Mouse (Mus musculus) heart, embryonic 16.5 days (tissue): ENCODE data around the gene Dsn1. TPM values are rescaled to one million over a fixed set of nuclear protein-coding genes. Genes with fewer than 3 reads are reported as not detected.

Experiments used
- ATAC-seq: fragments of 200-750 bp; cut with Nextera tagmentation; replicated peaks from 2 replicates; pipeline ENCODE4 v1.8.0; 2017; ENCODE audit warnings: moderate number of reproducible peaks; ENCODE audit not compliant: insufficient read depth, low FRiP score; ENCODE audit errors: extremely low read depth
- H3K27ac ChIP-seq: fragments of 300-500 bp; sonication (generic); 2 replicates; pipeline ENCODE4 v1.5.1; 2014; ENCODE audit warnings: mild to moderate bottlenecking, low read length, control low read depth, moderate library complexity
- H3K27me3 ChIP-seq: fragments of 300-500 bp; sonication (generic); 2 replicates; pipeline ENCODE4 v1.6.1; 2014; ENCODE audit warnings: low read length, mixed read lengths; ENCODE audit not compliant: control insufficient read depth, insufficient read depth
- H3K36me3 ChIP-seq: fragments of 300-500 bp; sonication (generic); 2 replicates; pipeline ENCODE4 v1.6.1; 2014; ENCODE audit not compliant: control insufficient read depth, insufficient read depth
- H3K4me1 ChIP-seq: fragments of 300-500 bp; sonication (generic); 2 replicates; pipeline ENCODE4 v1.6.1; 2014; ENCODE audit warnings: low read length, mixed read lengths; ENCODE audit not compliant: control insufficient read depth, insufficient read depth
- H3K4me2 ChIP-seq: fragments of 300-500 bp; sonication (generic); 2 replicates; pipeline ENCODE4 v1.6.1; 2014; ENCODE audit warnings: low read depth, mild to moderate bottlenecking, control low read depth, low read length
- H3K4me3 ChIP-seq: fragments of 300-500 bp; sonication (generic); 2 replicates; pipeline ENCODE4 v1.5.1; 2014; ENCODE audit warnings: mild to moderate bottlenecking, control low read depth, low read length
- H3K9ac ChIP-seq: fragments of 300-500 bp; sonication (generic); 2 replicates; pipeline ENCODE4 v1.6.1; 2014; ENCODE audit warnings: low read length, control low read depth
- H3K9me3 ChIP-seq: fragments of 300-500 bp; sonication (generic); replicated peaks from 2 replicates; pipeline ENCODE4 v1.6.1; 2016; ENCODE audit warnings: low read length; ENCODE audit not compliant: control insufficient read depth
- WGBS: fragments of 180-500 bp; shearing (Covaris S2); extraction: QIAGEN DNeasy Blood & Tissue Kit; methylation state at CpG from one replicate; pipeline ENCODE4 v1.1.7; 2014; 5-methylcytosine and 5-hydroxymethylcytosine counted together
- polyA plus RNA-seq: library from polyadenylated mRNA; unstranded; fragments of >200 nt; fragmentation: Nextera tagmentation; extraction: Ambion mirVana; gene quantifications from 2 replicates; pipeline ENCODE4 v1.2.1, GENCODE M21; 2015

The Dsn1 gene
- polyA plus RNA-seq: 31.1 and 34.5 TPM in 2 replicates

DNA sequence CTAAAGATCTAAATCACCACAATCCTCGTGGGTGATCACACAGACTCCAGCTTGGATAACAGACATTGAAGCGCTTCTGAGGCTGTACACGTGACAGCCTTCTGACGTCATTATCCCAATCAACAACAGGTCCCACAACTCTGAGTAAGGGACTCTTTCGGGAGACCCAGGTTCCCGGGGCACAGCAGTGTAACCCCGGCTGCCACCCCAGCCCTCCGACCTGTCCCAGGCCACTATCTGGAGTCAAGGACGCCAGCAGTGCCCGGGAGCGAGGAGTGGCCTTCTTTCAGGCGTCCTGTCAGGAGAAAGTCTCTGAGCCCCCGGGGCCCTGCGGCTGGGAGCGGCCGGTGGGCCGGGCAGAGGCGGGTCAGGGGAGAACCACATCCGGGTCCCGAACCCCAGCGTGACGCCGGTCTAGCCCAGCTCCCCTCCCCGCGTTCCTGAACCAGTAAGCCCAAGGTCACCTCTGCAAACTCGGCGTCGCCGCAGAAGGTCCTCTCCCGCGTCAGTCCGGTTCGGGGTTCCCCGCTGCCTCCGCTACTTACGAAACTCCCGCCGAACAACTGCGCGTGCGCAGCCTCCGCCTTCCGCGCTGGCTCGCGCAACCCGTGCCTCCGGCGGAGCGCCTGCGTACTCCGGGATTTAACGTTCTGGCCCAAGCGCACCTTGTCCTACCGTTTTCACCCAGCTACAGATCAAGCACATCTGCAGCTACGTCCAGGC, at the start of gene Dsn1:
TSS of gene Dsn1 (minus strand) at position 644 of the 723 bp plus-strand sequence.
- Histone ChIP-seq H3K9ac (peak within 1 kb of the TSS; percentile 88), H3K36me3 (peaks cover 4% of the 10 kb centered on the region; the same call in 1 of the 2 replicates), H3K4me1 (peaks cover 16% of the 10 kb centered on the region), H3K27ac (peak within 1 kb of the TSS; percentile 87), H3K27me3 (no peaks in the 10 kb centered on the region), H3K9me3 (no peaks in the 10 kb centered on the region), H3K4me2 (peak within 1 kb of the TSS; percentile 87), H3K4me3 (peak within 1 kb of the TSS; percentile 77)
- peak; percentile 81 for ATAC-seq
- WGBS: under 1% methylated on average over 56 of the region's 56 CpGs

DNA sequence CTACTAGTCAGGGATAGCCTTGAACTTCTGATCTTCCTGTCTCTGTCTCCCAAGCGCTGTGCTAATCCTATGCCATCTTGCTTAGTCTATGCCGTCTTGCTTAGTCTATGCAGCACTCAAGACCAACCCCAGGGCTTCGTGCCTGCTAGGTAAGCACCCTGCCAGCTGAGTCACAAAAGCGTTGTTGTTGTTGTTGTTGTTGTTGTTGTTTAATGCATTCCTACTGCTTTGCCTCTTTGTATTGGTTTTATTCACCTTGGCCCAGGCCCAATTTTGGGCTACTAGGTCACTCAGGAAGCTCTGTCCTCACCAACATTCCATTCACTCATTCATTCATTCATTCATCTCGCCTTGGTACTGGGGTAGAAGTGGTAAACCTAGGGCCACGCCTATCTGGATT, 48.8 kb upstream of the Dsn1 start:
- H3K36me3 ChIP-seq: peaks cover 16% of the 10 kb centered on the region
- no peak for ATAC-seq
- H3K4me3 ChIP-seq: no peak overlapping the region
- H3K4me1 ChIP-seq: peaks cover 45% of the 10 kb centered on the region
- no peaks in the 10 kb centered on the region for H3K9me3 ChIP-seq
- no peaks in the 10 kb centered on the region for H3K27me3 ChIP-seq
- H3K27ac ChIP-seq: peak overlapping the region; percentile 88
- H3K9ac ChIP-seq: no peak overlapping the region
- 90% methylated on average over 6 of the region's 6 CpGs for WGBS
- H3K4me2 ChIP-seq: no peak overlapping the region

DNA sequence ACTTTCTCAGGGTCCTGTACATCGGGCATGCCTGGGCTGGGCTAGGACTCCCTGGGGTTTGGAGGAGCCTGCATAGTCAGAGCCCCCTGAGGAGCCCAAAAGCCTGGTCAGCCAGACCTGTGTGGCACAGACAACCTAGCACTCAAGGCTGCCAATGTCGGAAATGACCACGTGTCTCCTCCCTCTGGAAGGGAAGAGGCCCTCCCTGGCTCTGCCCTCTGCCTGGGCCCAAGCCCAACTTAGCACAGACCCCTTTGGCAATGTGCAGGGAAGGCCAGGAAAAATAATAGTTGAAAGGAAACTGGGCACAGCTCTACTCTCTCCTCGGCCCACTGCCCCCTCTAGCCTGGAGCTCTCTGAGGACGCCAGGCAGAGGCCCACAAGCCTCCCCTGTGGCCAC, 47.9 kb upstream of the Dsn1 start:
- H3K4me2 ChIP-seq: no peak overlapping the region
- H3K27ac ChIP-seq: peak overlapping the region; percentile 88
- H3K36me3 ChIP-seq: peaks cover 16% of the 10 kb centered on the region
- H3K9ac ChIP-seq: peak overlapping the region; percentile 59
- 36% methylated on average over 5 of the region's 5 CpGs for WGBS
- H3K4me1 ChIP-seq: peaks cover 45% of the 10 kb centered on the region
- peak; percentile 63 for ATAC-seq
- H3K4me3 ChIP-seq: no peak overlapping the region
- no peaks in the 10 kb centered on the region for H3K9me3 ChIP-seq
- H3K27me3 ChIP-seq: no peaks in the 10 kb centered on the region

DNA sequence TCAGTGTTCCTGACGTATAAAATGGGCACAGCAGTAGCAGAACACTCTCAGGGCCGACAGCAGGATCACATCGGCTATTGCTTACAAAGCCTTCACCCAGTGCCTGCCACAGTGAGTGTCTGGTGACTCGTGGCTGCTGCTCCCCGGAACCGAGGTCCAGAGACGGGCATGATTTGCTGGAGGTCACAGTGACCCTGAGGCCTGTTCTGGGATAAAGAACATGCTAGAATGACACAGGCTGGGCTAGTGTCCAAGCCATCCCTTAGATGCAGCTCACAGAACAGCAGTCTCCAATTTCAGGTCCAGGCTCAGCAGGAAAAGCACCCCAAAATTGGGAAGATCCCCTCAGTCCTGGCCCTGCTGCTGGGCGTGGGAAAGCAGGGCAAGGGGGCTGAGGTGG, 47.3 kb upstream of the Dsn1 start:
- H3K36me3 ChIP-seq: peaks cover 15% of the 10 kb centered on the region
- peak overlapping the region; percentile 59 for H3K9ac ChIP-seq
- 53% methylated on average over 8 of the region's 8 CpGs for WGBS
- ATAC-seq: 0 out of 2 replicates have a peak, but pooled peaks have one; percentile 4
- peak overlapping the region; percentile 88 for H3K27ac ChIP-seq
- peaks cover 47% of the 10 kb centered on the region for H3K4me1 ChIP-seq
- H3K4me2 ChIP-seq: no peak overlapping the region
- no peak overlapping the region for H3K4me3 ChIP-seq
- no peaks in the 10 kb centered on the region for H3K9me3 ChIP-seq
- no peaks in the 10 kb centered on the region for H3K27me3 ChIP-seq

DNA sequence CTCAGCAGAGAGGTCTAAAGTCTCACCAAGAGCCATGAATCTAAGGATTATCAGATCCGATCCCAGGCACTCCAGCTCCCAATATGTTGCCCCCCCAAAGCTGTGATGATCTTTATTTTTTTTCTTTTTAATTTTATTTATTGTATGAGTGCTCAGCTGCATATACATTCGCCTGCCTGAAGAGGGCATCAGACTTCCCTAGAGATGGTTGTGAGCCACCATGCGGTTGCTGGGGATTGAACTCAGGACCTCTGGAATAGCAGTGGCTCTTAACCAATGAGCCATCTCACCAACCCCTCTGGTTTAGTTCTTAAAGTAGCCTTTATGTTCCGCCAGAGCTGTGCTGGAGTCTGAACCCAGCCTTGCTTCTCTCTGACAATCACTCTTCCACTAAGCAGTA, 46.8 kb upstream of the Dsn1 start:
- H3K9me3 ChIP-seq: no peaks in the 10 kb centered on the region
- no peak overlapping the region for H3K4me2 ChIP-seq
- H3K4me1 ChIP-seq: peaks cover 45% of the 10 kb centered on the region
- no peak overlapping the region for H3K4me3 ChIP-seq
- no peaks in the 10 kb centered on the region for H3K27me3 ChIP-seq
- no peak for ATAC-seq
- WGBS: 80% methylated on average over 4 of the region's 4 CpGs
- no peak overlapping the region for H3K9ac ChIP-seq
- H3K36me3 ChIP-seq: peaks cover 16% of the 10 kb centered on the region
- peak overlapping the region; percentile 88 for H3K27ac ChIP-seq

DNA sequence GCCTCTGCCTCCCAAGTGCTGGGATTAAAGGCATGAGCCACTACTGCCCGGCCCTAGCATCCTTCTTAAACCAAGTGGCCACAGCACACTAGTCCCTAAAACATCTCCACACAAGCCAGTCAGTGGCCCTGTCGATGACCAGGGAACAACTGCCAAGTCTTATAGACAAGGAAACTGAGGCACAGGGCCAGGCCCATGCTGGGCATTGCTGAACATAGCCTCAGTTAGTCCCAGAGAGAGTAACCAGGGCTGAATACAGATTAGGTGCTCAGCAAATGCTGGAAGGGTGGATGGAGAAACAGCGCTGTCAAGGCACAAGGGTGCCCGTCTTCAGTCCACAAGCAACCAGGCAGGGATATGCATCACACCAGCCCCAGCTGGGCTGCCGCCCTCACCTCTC, 46.2 kb upstream of the Dsn1 start:
- Histone ChIP-seq H3K27me3 (no peaks in the 10 kb centered on the region), H3K36me3 (peaks cover 17% of the 10 kb centered on the region), H3K9ac (no peak overlapping the region), H3K4me1 (peaks cover 41% of the 10 kb centered on the region), H3K4me2 (no peak overlapping the region), H3K4me3 (no peak overlapping the region), H3K27ac (no peak overlapping the region), H3K9me3 (no peaks in the 10 kb centered on the region)
- 98% methylated on average over 5 of the region's 5 CpGs for WGBS
- no peak for ATAC-seq

DNA sequence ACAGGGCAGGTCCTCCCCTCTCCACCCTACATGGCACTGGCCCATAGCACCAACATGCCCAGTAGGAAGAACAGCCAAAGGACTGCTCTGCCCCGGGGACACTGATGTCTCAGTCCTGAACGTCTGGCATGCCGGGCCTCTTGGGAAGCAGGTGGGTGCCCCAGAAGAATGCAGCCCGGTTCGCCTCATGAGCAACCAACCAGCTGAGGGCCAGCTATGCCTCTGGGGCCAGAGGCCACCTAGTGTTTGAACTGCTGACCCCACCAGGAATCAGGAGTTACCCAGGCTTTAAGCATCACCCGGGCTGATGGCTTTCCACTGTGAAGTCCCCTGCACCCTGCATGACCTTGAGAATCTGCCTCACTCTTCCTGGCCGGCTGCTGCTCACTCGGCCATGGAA, 45.5 kb upstream of the Dsn1 start:
- Histone ChIP-seq H3K9me3 (no peaks in the 10 kb centered on the region), H3K4me1 (peaks cover 39% of the 10 kb centered on the region), H3K27me3 (no peaks in the 10 kb centered on the region), H3K4me2 (no peak overlapping the region), H3K27ac (peak overlapping the region; percentile 40), H3K36me3 (peaks cover 17% of the 10 kb centered on the region), H3K9ac (no peak overlapping the region), H3K4me3 (no peak overlapping the region)
- ATAC-seq: no peak
- WGBS: 48% methylated on average over 8 of the region's 8 CpGs

DNA sequence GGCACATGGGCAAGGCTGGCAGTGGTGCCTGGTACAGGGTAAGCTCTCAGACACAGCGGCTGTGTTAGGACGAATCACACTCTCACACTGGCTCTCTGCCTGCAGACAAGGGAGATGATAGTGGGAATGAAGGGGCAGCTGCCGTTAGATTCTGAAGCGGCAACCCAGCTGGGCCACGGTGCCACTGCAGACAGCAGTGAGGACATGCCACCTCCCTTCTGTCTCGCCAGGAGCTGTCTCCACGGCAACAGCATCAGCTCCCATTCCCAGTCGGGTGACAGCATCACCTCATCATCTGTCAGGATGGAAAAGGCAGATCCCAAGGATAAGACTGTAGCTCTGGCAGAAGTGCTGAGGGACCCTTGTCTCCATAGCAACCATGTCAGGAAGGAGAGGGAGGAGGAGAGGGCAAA, 42.9 kb upstream of the Dsn1 start:
- Histone ChIP-seq H3K4me2 (no peak overlapping the region), H3K4me1 (peaks cover 24% of the 10 kb centered on the region), H3K27me3 (no peaks in the 10 kb centered on the region), H3K36me3 (peaks cover 35% of the 10 kb centered on the region), H3K9me3 (peaks cover 4% of the 10 kb centered on the region; the same call in 1 of the 2 replicates), H3K27ac (no peak overlapping the region), H3K4me3 (no peak overlapping the region), H3K9ac (no peak overlapping the region)
- WGBS: 42% methylated on average over 8 of the region's 8 CpGs
- ATAC-seq: no peak

DNA sequence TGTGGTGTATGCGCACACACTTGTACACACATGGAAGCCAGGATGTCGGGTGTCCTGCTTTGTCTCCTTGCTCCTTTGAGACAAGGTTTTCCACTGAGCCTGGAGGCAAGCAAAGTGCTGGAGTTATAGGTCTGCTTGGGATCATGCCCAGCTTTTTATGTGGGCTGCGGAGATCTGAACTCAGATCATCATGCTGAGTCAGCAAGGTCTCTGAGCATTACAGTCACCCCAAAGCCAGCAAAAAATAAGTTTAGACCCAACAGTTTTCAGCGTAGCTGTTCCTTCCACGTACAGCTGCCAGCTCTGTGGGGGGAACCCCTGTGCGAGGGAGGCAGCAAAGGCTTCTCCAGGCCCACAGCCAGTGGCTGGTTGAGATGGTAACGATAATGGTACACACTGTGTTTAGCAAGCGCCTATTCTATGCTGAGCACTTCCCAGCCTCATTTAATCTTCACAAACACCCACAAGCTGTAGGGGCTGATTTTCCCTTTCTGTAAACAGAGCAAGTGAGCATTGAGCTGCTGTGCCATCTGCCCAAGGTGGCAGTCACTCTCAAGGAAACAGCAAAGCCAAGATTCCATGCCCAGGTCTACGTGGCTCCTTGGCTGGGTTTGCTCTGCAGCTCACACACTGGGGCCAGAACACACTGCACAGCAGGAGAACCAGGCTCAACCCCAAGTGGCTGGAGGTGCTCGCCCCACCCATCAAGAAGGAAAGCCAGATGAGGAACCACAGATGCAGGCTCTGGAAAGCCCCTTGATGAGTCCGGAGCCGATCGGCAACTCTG, 41.6 kb upstream of the Dsn1 start:
- H3K9ac ChIP-seq: no peak overlapping the region
- no peak overlapping the region for H3K27ac ChIP-seq
- H3K4me3 ChIP-seq: no peak overlapping the region
- no peaks in the 10 kb centered on the region for H3K27me3 ChIP-seq
- H3K4me1 ChIP-seq: peaks cover 16% of the 10 kb centered on the region
- peaks cover 10% of the 10 kb centered on the region; the same call in 1 of the 2 replicates for H3K9me3 ChIP-seq
- ATAC-seq: no peak
- no peak overlapping the region for H3K4me2 ChIP-seq
- 85% methylated on average over 13 of the region's 13 CpGs for WGBS
- peaks cover 44% of the 10 kb centered on the region for H3K36me3 ChIP-seq
